Mouse (Mus musculus) E14TG2a.4 (cell line): Measurements from ENCODE around the gene Plppr5.

Experiments
- CTCF ChIP-seq: conservative IDR thresholded peaks from 2 replicates; pipeline ENCODE4 v1.5.1; 2014; ENCODE audit warnings: low read length
- POU5F1 ChIP-seq: IDR thresholded peaks from 2 replicates; pipeline ENCODE4 v1.6.1; 2014; ENCODE audit warnings: low read length, borderline replicate concordance

DNA sequence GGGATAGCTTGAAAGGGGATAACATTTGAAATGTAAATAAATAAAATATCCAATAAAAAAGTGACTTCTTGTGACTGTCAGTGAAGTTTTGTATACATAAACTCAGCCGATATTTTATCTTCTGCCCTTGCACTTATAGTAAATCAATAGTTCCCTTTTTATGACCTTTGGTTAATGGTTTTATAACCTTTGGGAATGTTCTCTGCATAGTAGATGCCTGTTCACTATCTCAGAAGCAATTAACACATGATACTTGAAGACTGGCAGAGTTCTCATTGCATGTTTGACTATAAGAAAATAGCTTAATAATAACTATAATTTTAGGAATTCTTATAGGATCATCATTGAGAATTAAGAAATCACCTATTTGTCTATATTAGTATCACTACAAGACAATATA, 150.9 kb downstream of the Plppr5 start:
- no peak for TF ChIP-seq CTCF
- no peak for TF ChIP-seq POU5F1
